Mouse (Mus musculus) myocyte (in vitro differentiated cells): ENCODE results near the gene Hspa8.

Experiments
- CEBPB ChIP-seq: IDR thresholded peaks from 2 replicates; pipeline ENCODE4 v1.6.1; 2011; ENCODE audit warnings: mild to moderate bottlenecking, moderate library complexity; ENCODE audit not compliant: poor library complexity, insufficient read depth, severe bottlenecking
- E2F4 ChIP-seq: IDR thresholded peaks from one replicate; pipeline ENCODE4 v1.6.1; 2011; ENCODE audit warnings: mild to moderate bottlenecking, control low read depth, moderate library complexity; ENCODE audit not compliant: insufficient read depth
- MAX ChIP-seq: IDR thresholded peaks from one replicate; pipeline ENCODE4 v1.6.1; 2011; ENCODE audit warnings: low read depth, mild to moderate bottlenecking, control low read depth
- MYOD1 ChIP-seq, 3 experiments: IDR thresholded peaks; one replicate each; pipeline ENCODE4 v1.6.1; 2011; ENCODE audit warnings: control low read depth in 2 of 3, low read depth in 2 of 3, mild to moderate bottlenecking in 2 of 3, moderate library complexity in 1 of 3; ENCODE audit not compliant: insufficient read length in 2 of 3, control insufficient read depth in 1 of 3
- POLR2A ChIP-seq: IDR thresholded peaks from one replicate; pipeline ENCODE4 v1.6.1; 2011; ENCODE audit warnings: low read depth, mild to moderate bottlenecking, control low read depth, moderate library complexity; ENCODE audit not compliant: insufficient read length
- POLR2AphosphoS2 ChIP-seq: IDR thresholded peaks from one replicate; pipeline ENCODE4 v1.6.1; 2011; ENCODE audit warnings: low read depth, control low read depth; ENCODE audit not compliant: insufficient read length
- SRF ChIP-seq: IDR thresholded peaks from one replicate; pipeline ENCODE4 v1.6.1; 2011; ENCODE audit warnings: low read depth; ENCODE audit not compliant: control insufficient read depth, insufficient read length
- TCF12 ChIP-seq: IDR thresholded peaks from one replicate; pipeline ENCODE4 v1.6.1; 2011; ENCODE audit warnings: mild to moderate bottlenecking, control low read depth; ENCODE audit not compliant: poor library complexity, insufficient read depth, severe bottlenecking

- TF ChIP-seq E2F4 (no peak), POLR2A (no peak), MAX (no peak), POLR2AphosphoS2 (no peak), SRF (no peak), CEBPB (no peak), TCF12 (no peak), MYOD1 (IDR thresholded peaks at IDR 0.05; ENCODE audit: control insufficient read depth in 1 of 3, insufficient read length in 2 of 3, low read depth in 2 of 3) (no peak)
Measured at GRCm38 (mm10) chr9:40781726-40782581, 18.8 kb upstream of the Hspa8 start.
